Mouse (Mus musculus): Measurements from ENCODE around the gene Csrnp2.

DNA sequence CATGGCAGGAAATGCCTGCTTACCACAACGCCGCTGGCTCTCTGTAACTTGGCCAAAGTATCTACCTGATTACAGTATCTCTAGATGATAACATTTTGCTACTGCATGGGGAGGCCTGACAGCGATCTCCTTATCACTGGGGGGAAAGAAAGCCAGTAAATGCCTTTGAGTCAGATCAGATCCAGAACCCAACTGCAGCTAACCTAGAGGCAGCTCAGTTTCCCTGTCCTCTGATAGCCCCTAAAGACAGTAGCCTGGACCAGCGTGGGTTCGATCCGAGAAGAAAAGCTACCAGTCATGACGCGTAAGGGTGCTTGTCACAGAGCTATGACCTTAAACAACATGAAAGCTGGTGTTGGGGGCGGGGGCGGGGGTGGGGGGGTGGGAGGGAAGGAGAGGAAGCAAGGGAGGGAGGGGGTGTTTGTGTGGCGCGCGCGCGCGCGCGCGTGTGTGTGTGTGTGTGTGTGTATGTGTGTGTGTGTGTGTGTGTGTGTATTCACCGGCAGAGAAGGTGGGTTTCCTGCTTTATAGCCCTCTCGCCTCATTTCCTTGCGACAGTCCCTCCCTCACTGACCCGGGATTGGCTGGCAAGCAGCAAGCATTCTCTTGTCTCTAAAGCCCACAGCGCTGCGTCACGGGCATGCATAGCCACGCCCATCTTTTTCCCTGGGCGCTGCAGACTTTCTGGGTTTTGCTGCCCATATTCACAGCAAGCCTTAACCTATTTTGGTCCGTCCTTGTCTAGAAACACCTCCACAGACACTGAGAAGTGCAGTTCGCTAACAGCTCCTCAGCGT, 52.0 kb downstream of the Csrnp2 start:
- TF ChIP-seq CTCF (IDR thresholded peaks at IDR 0.05; ENCODE audit: extremely low read depth, insufficient read length, insufficient replicate concordance, low read depth, low read length) (no peak), POLR2A (IDR thresholded peaks at IDR 0.05; ENCODE audit: low read depth, low read length) (no peak)

Measured in small intestine, adult 2 months (tissue).